Mouse (Mus musculus) CH12.LX (cell line): Measurements from ENCODE around the gene Hmgcs1. TPM values are rescaled to one million over a fixed set of nuclear protein-coding genes. Genes with fewer than 3 reads are reported as not detected.

Experiments used
- DNase-seq: peaks from one replicate; pipeline ENCODE4 v3.0.0-alpha.2; 2013; ENCODE audit errors: extremely low read depth
- H3K27ac ChIP-seq: 2 replicates; pipeline ENCODE4 v1.5.1; 2012; ENCODE audit warnings: low read depth, mild to moderate bottlenecking, control low read depth, moderate library complexity; ENCODE audit not compliant: insufficient read depth
- H3K27me3 ChIP-seq: replicated peaks from 2 replicates; pipeline ENCODE3; 2012; ENCODE audit warnings: inconsistent platforms
- H3K36me3 ChIP-seq, 2 experiments: replicated peaks in 1 of 2; 2 replicates each; pipeline versions ENCODE3 to v1.6.1; 2012; ENCODE audit warnings: inconsistent platforms in 1 of 2, low read length in 1 of 2, mild to moderate bottlenecking in 1 of 2, mixed read lengths in 1 of 2, moderate library complexity in 1 of 2; ENCODE audit not compliant: control insufficient read depth in 1 of 2, insufficient read depth in 1 of 2
- H3K4me1 ChIP-seq, 2 experiments: 2 replicates each; pipeline ENCODE4 v1.6.1; 2012; ENCODE audit warnings: inconsistent platforms in 1 of 2, moderate library complexity in 1 of 2; ENCODE audit not compliant: insufficient read depth in 2 of 2, control insufficient read depth in 1 of 2
- H3K4me2 ChIP-seq: 2 replicates; pipeline ENCODE4 v1.6.1; 2012; ENCODE audit warnings: low read depth, mild to moderate bottlenecking, control low read depth; ENCODE audit not compliant: poor library complexity, insufficient read depth, severe bottlenecking
- H3K4me3 ChIP-seq, 3 experiments: fragments of 150-350 bp in 1 of 3; sonication (generic) in 1 of 3; replicated peaks in 1 of 3; 2 replicates each; pipeline versions ENCODE3 to v1.5.1; 2011 to 2012; ENCODE audit warnings: low read depth in 2 of 3, low read length in 2 of 3, mild to moderate bottlenecking in 2 of 3, moderate library complexity in 2 of 3, control low read depth in 1 of 3, improper control_type of control experiment in 1 of 3, inconsistent platforms in 1 of 3, mixed read lengths in 1 of 3; ENCODE audit not compliant: poor library complexity in 1 of 3
- H3K79me2 ChIP-seq: replicated peaks from 2 replicates; pipeline ENCODE4 v1.6.1; 2012; ENCODE audit warnings: mild to moderate bottlenecking, moderate library complexity; ENCODE audit not compliant: control insufficient read depth, poor library complexity, insufficient read depth, severe bottlenecking; ENCODE audit errors: extremely low read depth
- H3K9ac ChIP-seq: 2 replicates; pipeline ENCODE4 v1.6.1; 2012; ENCODE audit warnings: low read depth, mild to moderate bottlenecking, control low read depth, moderate library complexity; ENCODE audit not compliant: insufficient read depth
- H3K9me3 ChIP-seq: replicated peaks from 2 replicates; pipeline ENCODE3; 2012; ENCODE audit warnings: low read length, inconsistent platforms, mixed read lengths
- CTCF ChIP-seq, 2 experiments: IDR thresholded peaks in 1 of 2; conservative IDR thresholded peaks in 1 of 2; 2 replicates each; pipeline ENCODE4 v1.5.1; 2011 to 2012; ENCODE audit warnings: low read depth in 2 of 2, low read length in 2 of 2, improper control_type of control experiment in 1 of 2, inconsistent platforms in 1 of 2, mild to moderate bottlenecking in 1 of 2, moderate library complexity in 1 of 2
- E2F4 ChIP-seq: IDR thresholded peaks from 2 replicates; pipeline ENCODE4 v1.6.1; 2011; ENCODE audit warnings: low read depth, low read length, improper control_type of control experiment; ENCODE audit not compliant: insufficient replicate concordance
- EP300 ChIP-seq: IDR thresholded peaks from 2 replicates; pipeline ENCODE4 v1.6.1; 2011; ENCODE audit warnings: low read length, improper control_type of control experiment
- ETS1 ChIP-seq: conservative IDR thresholded peaks from 2 replicates; pipeline ENCODE4 v1.6.1; 2012; ENCODE audit warnings: low read depth, mild to moderate bottlenecking, inconsistent platforms, low read length, improper control_type of control experiment, moderate library complexity
- GABPA ChIP-seq: IDR thresholded peaks from 2 replicates; pipeline ENCODE4 v1.6.1; 2012; ENCODE audit warnings: low read depth, low read length, improper control_type of control experiment, inconsistent platforms; ENCODE audit not compliant: insufficient replicate concordance
- IRF4 ChIP-seq: IDR thresholded peaks from 2 replicates; pipeline ENCODE4 v1.6.1; 2014; ENCODE audit warnings: low read depth, mild to moderate bottlenecking, inconsistent platforms, low read length, improper control_type of control experiment
- JUND ChIP-seq: conservative IDR thresholded peaks from 2 replicates; pipeline ENCODE4 v1.6.1; 2011; ENCODE audit warnings: low read depth, low read length, improper control_type of control experiment
- KAT2A ChIP-seq: IDR thresholded peaks from 2 replicates; pipeline ENCODE4 v1.6.1; 2012; ENCODE audit warnings: low read length, improper control_type of control experiment, inconsistent platforms; ENCODE audit not compliant: insufficient replicate concordance
- MAFK ChIP-seq: IDR thresholded peaks from 2 replicates; pipeline ENCODE4 v1.6.1; 2011; ENCODE audit warnings: low read length, improper control_type of control experiment; ENCODE audit not compliant: insufficient replicate concordance
- MAX ChIP-seq: IDR thresholded peaks from 2 replicates; pipeline ENCODE4 v1.6.1; 2011; ENCODE audit warnings: low read length, improper control_type of control experiment
- MAZ ChIP-seq: IDR thresholded peaks from 2 replicates; pipeline ENCODE4 v1.6.1; 2012; ENCODE audit warnings: low read depth, mild to moderate bottlenecking, inconsistent platforms, low read length, improper control_type of control experiment, moderate library complexity
- MEF2A ChIP-seq: IDR thresholded peaks from 2 replicates; pipeline ENCODE4 v1.6.1; 2014; ENCODE audit warnings: low read depth, mild to moderate bottlenecking, inconsistent platforms, low read length, improper control_type of control experiment, borderline replicate concordance
- MXI1 ChIP-seq: IDR thresholded peaks from 2 replicates; pipeline ENCODE4 v1.6.1; 2011; ENCODE audit warnings: mild to moderate bottlenecking, low read depth, low read length, improper control_type of control experiment
- MYC ChIP-seq: IDR thresholded peaks from 2 replicates; pipeline ENCODE4 v1.6.1; 2011; ENCODE audit warnings: low read depth, mild to moderate bottlenecking, improper control_type of control experiment, low read length
- PAX5 ChIP-seq: IDR thresholded peaks from 2 replicates; pipeline ENCODE4 v1.6.1; 2012; ENCODE audit warnings: low read length, inconsistent platforms, mixed read lengths
- POLR2A ChIP-seq: IDR thresholded peaks from 2 replicates; pipeline ENCODE4 v1.6.1; 2011; ENCODE audit warnings: low read depth, mild to moderate bottlenecking, improper control_type of control experiment, low read length
- POLR2AphosphoS2 ChIP-seq: IDR thresholded peaks from 2 replicates; pipeline ENCODE4 v1.6.1; 2011; ENCODE audit warnings: low read depth, low read length, improper control_type of control experiment
- RAD21 ChIP-seq: IDR thresholded peaks from 2 replicates; pipeline ENCODE4 v1.6.1; 2011; ENCODE audit warnings: low read depth, mild to moderate bottlenecking, low read length, improper control_type of control experiment, moderate library complexity
- RCOR1 ChIP-seq: conservative IDR thresholded peaks from 2 replicates; pipeline ENCODE4 v1.6.1; 2012; ENCODE audit warnings: low read depth, mild to moderate bottlenecking, inconsistent platforms, low read length, improper control_type of control experiment
- UBTF ChIP-seq: IDR thresholded peaks from 2 replicates; pipeline ENCODE4 v1.6.1; 2012; ENCODE audit warnings: low read depth, mild to moderate bottlenecking, inconsistent platforms, low read length, improper control_type of control experiment, moderate library complexity
- ZKSCAN1 ChIP-seq: IDR thresholded peaks from 2 replicates; pipeline ENCODE4 v1.6.1; 2012; ENCODE audit warnings: low read depth, inconsistent platforms, low read length, improper control_type of control experiment, borderline replicate concordance
- dilution Hi-C: fragments of 300-500 bp; cut with MboI; formaldehyde crosslinking; loops from 2 replicates; pipeline ENCODE4 v1.14.3; 2020; ENCODE audit warnings: low sequenced_read_pairs; ENCODE audit not compliant: extremely low pct_unique_long_range_greater_than_20kb, extremely low pct_ligation_motif_present
- in situ Hi-C: fragments of 300-500 bp; cut with MboI; formaldehyde crosslinking; loops from 3 replicates; pipeline ENCODE4 v1.14.3; 2019; ENCODE audit warnings: low sequenced_read_pairs, low pct_ligation_motif_present, low pct_unique_long_range_greater_than_20kb, mixed read lengths
- polyA plus RNA-seq: library from polyadenylated mRNA; unstranded; fragments of >175 nt; gene quantifications from 2 replicates; pipeline ENCODE4 v1.2.1, GENCODE M21; 2012; ENCODE audit warnings: low read depth; ENCODE audit not compliant: insufficient read length
- total RNA-seq, 2 experiments: library from RNA; depleted of rRNA; stranded (reverse); fragments of 300-350 nt in 1 of 2; fragments of >200 nt in 1 of 2; gene quantifications; 2 replicates each; pipeline ENCODE4 v1.2.3; 2012 to 2014

Gene Hmgcs1
- total and polyA plus RNA-seq, 3 experiments, result 57.6 to 225 (median 119) TPM

GRCm38 (mm10) chr13:119695676-119696075 lies 5.5 kb downstream of the Hmgcs1 start:
- dilution Hi-C loops, result no loop called here
- peaks cover 4 to 34% of the 10 kb centered on the region in 2 experiments; a peak in 3 of 4 replicates for H3K4me1 ChIP-seq
- no peak overlapping the region for H3K4me3 ChIP-seq
- H3K27me3 ChIP-seq, result no peaks in the 10 kb centered on the region
- H3K9me3 ChIP-seq, result no peaks in the 10 kb centered on the region
- H3K4me2 ChIP-seq, result no peak overlapping the region
- H3K79me2 ChIP-seq, result peaks cover 65% of the 10 kb centered on the region
- H3K27ac ChIP-seq, result no peak overlapping the region
- DNase-seq, result no peak
- peaks cover 16 to 47% of the 10 kb centered on the region in 2 experiments for H3K36me3 ChIP-seq
- TF ChIP-seq GABPA, result no peak
- TF ChIP-seq, all 38 proteins: peak for 0
- in situ Hi-C loops, result no loop called here
- H3K9ac ChIP-seq, result no peak overlapping the region

GRCm38 (mm10) chr13:119696496-119696895 lies 6.3 kb downstream of the Hmgcs1 start:
- H3K4me3 ChIP-seq, result no peak overlapping the region
- DNase-seq, result no peak
- no peak overlapping the region for H3K9ac ChIP-seq
- H3K27me3 ChIP-seq, result no peaks in the 10 kb centered on the region
- peaks cover 58% of the 10 kb centered on the region for H3K79me2 ChIP-seq
- in situ Hi-C loops, result no loop called here
- no peak for TF ChIP-seq IRF4
- no peak for TF ChIP-seq E2F4
- TF ChIP-seq MXI1, result no peak
- TF ChIP-seq UBTF, result no peak
- no peak for TF ChIP-seq ETS1
- no peak for TF ChIP-seq MAZ
- TF ChIP-seq EP300, result no peak
- TF ChIP-seq RCOR1, result no peak
- no peak for TF ChIP-seq MAFK
- no peak for TF ChIP-seq MEF2A
- no peak for TF ChIP-seq JUND
- no peak for TF ChIP-seq POLR2A
- TF ChIP-seq ZKSCAN1, result no peak
- no peak for TF ChIP-seq MYC
- no peak for TF ChIP-seq KAT2A
- no peak for TF ChIP-seq MAX
- no peak for TF ChIP-seq PAX5
- no peak for TF ChIP-seq CTCF (conservative IDR thresholded peaks at IDR 0.05 in 1 of 2, IDR thresholded peaks at IDR 0.05 in 1 of 2; ENCODE audit: low read depth in 2 of 2, low read length in 2 of 2)
- TF ChIP-seq RAD21, result no peak
- no peak for TF ChIP-seq POLR2AphosphoS2
- H3K27ac ChIP-seq, result no peak overlapping the region
- H3K36me3 ChIP-seq, result peaks cover 21 to 54% of the 10 kb centered on the region in 2 experiments
- no peak overlapping the region for H3K4me2 ChIP-seq
- dilution Hi-C loops, result no loop called here
- no peaks in the 10 kb centered on the region for H3K9me3 ChIP-seq
- H3K4me1 ChIP-seq, result peaks cover 4 to 34% of the 10 kb centered on the region in 2 experiments; a peak in 3 of 4 replicates
